Mouse (Mus musculus): Measurements from ENCODE around the gene Gm29289. TPM values are rescaled to one million over a fixed set of nuclear protein-coding genes. Genes with fewer than 3 reads are reported as not detected.
"Not testable (repeated sequence)": the region's sequence is repeated elsewhere in the genome, so short reads cannot be mapped to it uniquely, and the experiment has no call there.

Gm29289 gene
- polyA plus RNA-seq (2015; fragmentation: Nextera tagmentation; extraction: Ambion mirVana) = not detected in 2 replicates

DNA sequence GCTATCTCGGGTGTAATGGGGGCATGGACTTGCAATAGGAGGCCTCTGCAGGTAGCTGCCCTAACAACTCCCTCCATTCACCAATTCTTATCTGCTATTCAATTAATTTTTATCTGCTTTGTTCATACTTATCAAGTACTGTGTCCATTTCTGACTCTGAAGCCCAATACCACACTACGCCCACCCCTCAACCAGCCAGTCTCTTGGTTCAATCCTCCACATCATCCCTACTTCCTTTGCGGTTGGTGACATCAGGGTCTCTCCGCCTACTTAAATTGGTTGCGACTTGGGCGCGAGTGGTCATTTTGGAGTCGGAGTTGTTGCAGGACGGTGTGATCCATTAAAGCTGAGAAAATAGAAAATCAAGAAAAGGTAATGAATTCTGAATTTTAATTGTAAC is at the start of gene Gm29289:
Gm29289 (plus strand) TSS at position 301 of the 400 bp plus-strand sequence.
- not testable (repeated sequence) for DNase-seq (ENCODE audit: low spot score)

DNA sequence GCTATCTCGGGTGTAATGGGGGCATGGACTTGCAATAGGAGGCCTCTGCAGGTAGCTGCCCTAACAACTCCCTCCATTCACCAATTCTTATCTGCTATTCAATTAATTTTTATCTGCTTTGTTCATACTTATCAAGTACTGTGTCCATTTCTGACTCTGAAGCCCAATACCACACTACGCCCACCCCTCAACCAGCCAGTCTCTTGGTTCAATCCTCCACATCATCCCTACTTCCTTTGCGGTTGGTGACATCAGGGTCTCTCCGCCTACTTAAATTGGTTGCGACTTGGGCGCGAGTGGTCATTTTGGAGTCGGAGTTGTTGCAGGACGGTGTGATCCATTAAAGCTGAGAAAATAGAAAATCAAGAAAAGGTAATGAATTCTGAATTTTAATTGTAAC is 31.7 kb upstream of the Gm29289 start, which contains the start of gene Gm10352:
Gm10352 (plus strand) TSS at position 301 of the 400 bp plus-strand sequence.
- not testable (repeated sequence) for DNase-seq (ENCODE audit: low spot score)

Other genes with a start within 250 kb of the Gm29289 start
- not detected in 2 replicates for gene H2al2b, start 211.9 kb upstream of the Gm29289 start, polyA plus RNA-seq (2015; fragmentation: Nextera tagmentation; extraction: Ambion mirVana)
- not detected in 2 replicates for gene Gm4064, start 136.4 kb upstream of the Gm29289 start, polyA plus RNA-seq (2015; fragmentation: Nextera tagmentation; extraction: Ambion mirVana)
- gene Rbmy, start 101.9 kb upstream of the Gm29289 start, polyA plus RNA-seq (2015; fragmentation: Nextera tagmentation; extraction: Ambion mirVana) = not detected in 2 replicates
- gene Gm10256, start 101.9 kb upstream of the Gm29289 start, polyA plus RNA-seq (2015; fragmentation: Nextera tagmentation; extraction: Ambion mirVana) = not detected in 2 replicates
- not detected in 2 replicates for gene Gm10352, start 31.6 kb upstream of the Gm29289 start, polyA plus RNA-seq (2015; fragmentation: Nextera tagmentation; extraction: Ambion mirVana)

Data from thymus, postnatal 0 days (tissue).